Comparison of ENCODE assay signal across 8 mouse cellular contexts in genomic region chr1:75487405-75488161, GRCm38 (mm10). TPM values are rescaled to one million over a fixed set of nuclear protein-coding genes. Genes with fewer than 3 reads are reported as not detected.
DNase-seq lines count a peak whose midpoint lies in the region; ATAC-seq and TF ChIP-seq lines count a peak whose summit lies in the region.

No protein-coding gene starts in this region.

- peaks cover 44% of the 10 kb centered on the region for H3K27me3 ChIP-seq in heart, postnatal 0 days (ENCODE audit: control insufficient read depth, insufficient read depth, low read length)
- peaks cover 56% of the 10 kb centered on the region for H3K27me3 ChIP-seq in lung, embryonic 16.5 days (ENCODE audit: control insufficient read depth, insufficient read depth, low read depth, low read length)

- DNase-seq in B cell, adult 2 months, result peak; percentile 58 to 62
- DNase-seq in ZHBTc4 (ENCODE audit: low read depth, low spot score), result peak; percentile 95
- peak; percentile 91 for DNase-seq in embryo, embryonic 11 days
- peak; percentile 34 for DNase-seq in heart, postnatal 0 days (ENCODE audit: low spot score)
- peak; percentile 91 to 95 for DNase-seq in kidney, postnatal 36 days
- peak; percentile 66 for DNase-seq in ovary, postnatal 36 days (ENCODE audit: low spot score)
- peak; percentile 56 for DNase-seq in urinary bladder, adult 2 months (ENCODE audit: low spot score)

- TF ChIP-seq CTCF in heart, postnatal 0 days (IDR thresholded peaks at IDR 0.05; ENCODE audit: low read depth), result no peak

- ATAC-seq in heart, postnatal 0 days (ENCODE audit: insufficient read depth, low read depth), result peak; percentile 45
- peak; percentile 70 for ATAC-seq in lung, embryonic 16.5 days (ENCODE audit: low read depth)

- peak overlapping the region; percentile 40 for H3K4me3 ChIP-seq in heart, postnatal 0 days (ENCODE audit: low read depth, low read length)
- peak overlapping the region; percentile 49 for H3K4me3 ChIP-seq in lung, embryonic 16.5 days (ENCODE audit: low read length)

- H3K9ac ChIP-seq in heart, postnatal 0 days (replicated peaks; ENCODE audit: low read depth, low read length), result no peak overlapping the region
- H3K9ac ChIP-seq in lung, embryonic 16.5 days (ENCODE audit: low read length), result peak overlapping the region; percentile 12; the same call in 1 of the 2 replicates

- no peak overlapping the region for H3K27ac ChIP-seq in heart, postnatal 0 days (ENCODE audit: low read depth)
- H3K27ac ChIP-seq in lung, embryonic 16.5 days (ENCODE audit: low read length), result no peak overlapping the region

- WGBS in heart, postnatal 0 days, result 15% methylated on average over 62 of the region's 62 CpGs
- WGBS in lung, embryonic 16.5 days, result under 1% methylated on average over 61 of the region's 62 CpGs

- H3K9me3 ChIP-seq in heart, postnatal 0 days (replicated peaks; ENCODE audit: control insufficient read depth, low read length), result no peaks in the 10 kb centered on the region
- H3K9me3 ChIP-seq in lung, embryonic 16.5 days (ENCODE audit: control insufficient read depth, low read length), result no peaks in the 10 kb centered on the region

- TF ChIP-seq EP300 in heart, postnatal 0 days (IDR thresholded peaks at IDR 0.05; ENCODE audit: low read depth), result no peak

- H3K4me2 ChIP-seq in heart, postnatal 0 days (ENCODE audit: low read depth, low read length), result peak overlapping the region; percentile 59
- H3K4me2 ChIP-seq in lung, embryonic 16.5 days (ENCODE audit: low read depth, low read length), result peak overlapping the region; percentile 64

- H3K36me3 ChIP-seq in heart, postnatal 0 days (replicated peaks; ENCODE audit: control insufficient read depth, insufficient read depth, low read length), result peaks cover 59% of the 10 kb centered on the region
- H3K36me3 ChIP-seq in lung, embryonic 16.5 days (ENCODE audit: control insufficient read depth, insufficient read depth, low read length), result peaks cover 18% of the 10 kb centered on the region

- H3K4me1 ChIP-seq in heart, postnatal 0 days (ENCODE audit: control insufficient read depth, insufficient read depth), result 0 out of 2 replicates have a peak, but pooled peaks cover 6% of the 10 kb centered on the region
- H3K4me1 ChIP-seq in lung, embryonic 16.5 days (replicated peaks; ENCODE audit: control insufficient read depth, insufficient read depth, low read length), result peaks cover 9% of the 10 kb centered on the region

RNA-seq across cellular contexts. Expression of gene Tmem198, which starts 8.3 kb away (rescaled TPM):
- not detected in 2 replicates for total RNA-seq in heart, postnatal 0 days (2014; rRNA removed; ENCODE audit: low replicate concordance)
- 0.61 and 0.81 TPM in 2 replicates for polyA plus RNA-seq in heart, postnatal 0 days (2015; fragmentation: Nextera tagmentation; extraction: Ambion mirVana)
- 0.65 and 1.3 TPM in 2 replicates for polyA plus RNA-seq in lung, embryonic 16.5 days (2015; fragmentation: Nextera tagmentation; extraction: Ambion mirVana)
- polyA plus RNA-seq in urinary bladder, adult 2 months (2012; rRNA removed), result 1.1 and 1.6 TPM in 2 replicates

RNA-seq across cellular contexts. Expression of gene Chpf, which starts 8.5 kb away (rescaled TPM):
- 47.7 and 53.3 TPM in 2 replicates for total RNA-seq in heart, postnatal 0 days (2014; rRNA removed; ENCODE audit: low replicate concordance)
- 19.1 and 19.3 TPM in 2 replicates for polyA plus RNA-seq in heart, postnatal 0 days (2015; fragmentation: Nextera tagmentation; extraction: Ambion mirVana)
- polyA plus RNA-seq in lung, embryonic 16.5 days (2015; fragmentation: Nextera tagmentation; extraction: Ambion mirVana), result 22.9 and 25.2 TPM in 2 replicates
- polyA plus RNA-seq in urinary bladder, adult 2 months (2012; rRNA removed), result 65.0 and 69.4 TPM in 2 replicates

RNA-seq across cellular contexts. Expression of gene Obsl1, which starts 18.7 kb away (rescaled TPM):
- total RNA-seq in heart, postnatal 0 days (2014; rRNA removed; ENCODE audit: low replicate concordance), result 293 and 367 TPM in 2 replicates
- 45.8 and 46.8 TPM in 2 replicates for polyA plus RNA-seq in heart, postnatal 0 days (2015; fragmentation: Nextera tagmentation; extraction: Ambion mirVana)
- 46.3 and 48.0 TPM in 2 replicates for polyA plus RNA-seq in lung, embryonic 16.5 days (2015; fragmentation: Nextera tagmentation; extraction: Ambion mirVana)
- 30.0 and 30.7 TPM in 2 replicates for polyA plus RNA-seq in urinary bladder, adult 2 months (2012; rRNA removed)

RNA-seq across cellular contexts. Expression of gene Inha, which starts 19.3 kb away (rescaled TPM):
- 5.7 and 8.2 TPM in 2 replicates for total RNA-seq in heart, postnatal 0 days (2014; rRNA removed; ENCODE audit: low replicate concordance)
- 6.4 and 7.3 TPM in 2 replicates for polyA plus RNA-seq in heart, postnatal 0 days (2015; fragmentation: Nextera tagmentation; extraction: Ambion mirVana)
- polyA plus RNA-seq in lung, embryonic 16.5 days (2015; fragmentation: Nextera tagmentation; extraction: Ambion mirVana), result 3.8 and 4.1 TPM in 2 replicates
- 19.6 and 23.9 TPM in 2 replicates for polyA plus RNA-seq in urinary bladder, adult 2 months (2012; rRNA removed)

RNA-seq across cellular contexts. Expression of gene Stk11ip, which starts 33.7 kb away (rescaled TPM):
- total RNA-seq in heart, postnatal 0 days (2014; rRNA removed; ENCODE audit: low replicate concordance), result 16.4 and 18.4 TPM in 2 replicates
- polyA plus RNA-seq in heart, postnatal 0 days (2015; fragmentation: Nextera tagmentation; extraction: Ambion mirVana), result 7.3 and 8.3 TPM in 2 replicates
- polyA plus RNA-seq in lung, embryonic 16.5 days (2015; fragmentation: Nextera tagmentation; extraction: Ambion mirVana), result 19.5 and 20.0 TPM in 2 replicates
- 19.0 and 19.7 TPM in 2 replicates for polyA plus RNA-seq in urinary bladder, adult 2 months (2012; rRNA removed)

Comparison
In these comparisons a context has a peak if more than half of its experiments do, and no peak if none do; other contexts are left out.
1. DNase-seq: peak in every context shown above with its lines; median percentile 95 in ZHBTc4; 93 in kidney, postnatal 36 days; 91 in embryo, embryonic 11 days; 66 in ovary, postnatal 36 days; 60 in B cell, adult 2 months; 56 in urinary bladder, adult 2 months; 34 in heart, postnatal 0 days.